Mouse (Mus musculus) E14TG2a.4 (cell line): ENCODE measurements at regions not wholly inside any gene's neighbourhood (a gene's known extent, or its start where the extent isn't known, plus 50 kb on each side); places are given as distances from the start of the nearest gene placed in this dataset.

ENCODE experiments used
- CTCF ChIP-seq: conservative IDR thresholded peaks from 2 replicates; pipeline ENCODE4 v1.5.1; 2014; ENCODE audit warnings: low read length
- POU5F1 ChIP-seq: IDR thresholded peaks from 2 replicates; pipeline ENCODE4 v1.6.1; 2014; ENCODE audit warnings: low read length, borderline replicate concordance

- no peak for TF ChIP-seq CTCF
- TF ChIP-seq POU5F1: no peak
Observed at GRCm38 (mm10) chr11:21024111-21024510, 67.0 kb upstream of the Peli1 start.
